Mouse (Mus musculus): ENCODE measurements at regions not wholly inside any gene's neighbourhood (a gene's known extent, or its start where the extent isn't known, plus 50 kb on each side); places are given as distances from the start of the nearest gene placed in this dataset.
"Not testable (repeated sequence)": the region's sequence is repeated elsewhere in the genome, so short reads cannot be mapped to it uniquely, and the experiment has no call there.

DNA sequence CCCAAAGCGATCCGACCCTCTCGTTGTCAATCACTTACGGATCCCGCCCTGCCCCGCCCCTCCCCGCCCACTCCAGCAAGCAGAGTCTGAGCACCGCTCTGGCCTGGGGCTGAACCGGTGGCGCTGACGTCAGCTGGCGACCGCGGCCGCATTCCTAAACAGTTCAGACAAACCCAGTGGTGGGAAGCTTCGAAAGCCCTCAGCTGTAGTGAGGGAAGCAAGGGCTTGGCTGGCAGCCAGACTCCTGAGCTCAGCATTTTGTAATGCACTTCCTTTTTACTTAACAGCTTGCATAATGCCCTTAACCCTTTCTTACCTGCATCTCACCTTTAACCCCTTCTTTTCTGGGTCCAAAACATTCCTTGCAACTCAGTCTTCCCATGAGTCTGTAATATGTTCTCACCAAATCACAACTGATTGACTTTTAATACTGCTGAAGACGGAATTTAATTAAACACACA is 213.0 kb upstream of the Smim15 start:
- DNase-seq (ENCODE audit: low spot score), result peak; percentile 92

DNA sequence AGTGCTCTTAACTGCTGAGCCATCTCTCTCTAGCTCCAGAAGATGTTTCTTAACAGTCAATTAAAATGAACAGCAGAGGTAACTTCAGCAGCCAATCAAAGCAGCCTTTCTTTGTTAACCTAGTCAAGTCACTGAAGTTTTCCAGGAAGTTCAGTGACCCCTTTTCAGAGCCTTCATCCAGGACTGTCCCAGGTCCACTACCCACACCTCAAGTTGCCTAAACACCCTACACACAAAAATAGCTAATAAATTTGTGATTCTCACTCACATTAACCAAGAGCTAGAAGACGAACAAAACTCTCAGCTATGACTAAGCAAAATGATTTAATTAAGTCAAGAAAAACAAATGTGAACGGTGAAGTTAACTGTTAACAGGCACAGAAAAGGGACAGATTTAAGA is 214.0 kb upstream of the Smim15 start:
- no peak for DNase-seq (ENCODE audit: low spot score)

DNA sequence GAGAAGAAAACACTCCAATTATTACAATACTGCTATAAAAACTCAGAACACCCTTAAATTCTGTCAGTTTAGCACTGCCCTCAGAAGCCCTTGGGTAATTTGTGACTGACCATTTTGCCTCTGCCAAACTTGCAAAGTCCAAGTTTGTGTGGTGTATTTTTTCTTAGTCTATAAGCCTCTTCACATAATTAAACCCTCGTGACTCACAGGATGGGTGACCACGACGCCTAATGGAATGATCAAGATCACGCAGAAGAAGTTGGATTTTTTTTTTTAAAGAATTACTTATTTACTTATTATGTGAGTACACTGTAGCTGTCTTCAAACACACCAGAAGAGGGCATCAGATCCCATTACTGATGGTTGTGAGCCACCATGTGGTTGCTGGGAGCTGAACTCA is 214.4 kb upstream of the Smim15 start:
- DNase-seq (ENCODE audit: low spot score), result no peak

DNA sequence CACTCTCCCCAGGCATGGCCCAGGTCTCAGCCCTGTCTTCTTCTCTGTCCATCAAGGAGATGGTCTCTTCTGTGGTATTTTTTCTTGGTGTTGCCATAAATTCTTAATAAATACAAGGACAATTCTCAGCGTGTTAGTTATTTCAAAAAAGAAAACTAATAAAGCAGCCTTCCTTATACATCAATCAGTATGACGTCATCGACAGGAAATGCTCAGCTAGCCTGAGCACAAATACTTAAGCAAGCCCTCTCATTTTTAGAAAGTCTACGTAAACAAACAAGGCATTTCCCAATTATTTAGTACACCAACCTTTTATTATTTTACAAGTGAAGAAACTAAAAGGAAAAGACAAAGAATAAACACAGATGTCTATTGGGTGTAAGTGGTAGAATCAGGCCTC is 218.6 kb upstream of the Smim15 start:
- DNase-seq (ENCODE audit: low spot score), result no peak

DNA sequence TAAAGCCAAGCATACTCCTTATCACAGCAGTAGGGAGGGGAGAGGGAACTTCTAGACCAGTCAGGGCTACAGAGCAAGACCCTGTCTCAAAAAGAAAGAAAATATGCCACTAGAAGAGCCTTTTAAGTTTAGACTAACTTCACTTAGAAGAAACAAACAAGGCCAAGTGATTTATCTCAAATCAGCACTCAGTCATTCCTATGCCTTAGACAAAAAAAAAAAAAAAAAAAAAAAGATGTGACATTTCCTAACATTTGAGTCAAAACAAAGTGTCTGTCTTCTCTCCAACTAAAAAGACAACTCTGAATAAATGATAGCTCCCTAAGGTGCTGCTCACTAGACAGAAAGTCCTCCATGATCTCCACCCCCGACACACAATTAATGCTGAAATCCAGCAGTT is 220.9 kb upstream of the Smim15 start:
- DNase-seq (ENCODE audit: low spot score), result no peak

DNA sequence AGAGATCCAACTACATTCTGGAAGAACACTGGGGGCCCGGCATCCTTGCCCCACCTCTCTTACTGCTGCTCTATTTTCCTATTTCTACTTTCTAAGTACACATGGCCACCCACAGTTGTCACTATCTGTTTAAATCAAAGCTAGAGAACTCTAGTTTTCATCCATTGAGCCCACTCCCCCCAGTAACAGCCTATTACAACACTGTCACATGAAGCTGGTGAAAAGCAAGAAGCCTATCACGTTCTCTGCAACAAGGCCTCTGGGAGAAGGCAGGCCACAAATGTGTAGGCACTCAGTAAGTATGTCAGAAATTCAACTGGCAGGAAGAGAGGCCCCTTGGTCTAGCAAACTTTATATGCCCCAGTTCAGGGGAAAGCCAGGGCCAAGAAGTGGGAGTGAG is 222.0 kb upstream of the Smim15 start:
- DNase-seq (ENCODE audit: low spot score), result no peak

DNA sequence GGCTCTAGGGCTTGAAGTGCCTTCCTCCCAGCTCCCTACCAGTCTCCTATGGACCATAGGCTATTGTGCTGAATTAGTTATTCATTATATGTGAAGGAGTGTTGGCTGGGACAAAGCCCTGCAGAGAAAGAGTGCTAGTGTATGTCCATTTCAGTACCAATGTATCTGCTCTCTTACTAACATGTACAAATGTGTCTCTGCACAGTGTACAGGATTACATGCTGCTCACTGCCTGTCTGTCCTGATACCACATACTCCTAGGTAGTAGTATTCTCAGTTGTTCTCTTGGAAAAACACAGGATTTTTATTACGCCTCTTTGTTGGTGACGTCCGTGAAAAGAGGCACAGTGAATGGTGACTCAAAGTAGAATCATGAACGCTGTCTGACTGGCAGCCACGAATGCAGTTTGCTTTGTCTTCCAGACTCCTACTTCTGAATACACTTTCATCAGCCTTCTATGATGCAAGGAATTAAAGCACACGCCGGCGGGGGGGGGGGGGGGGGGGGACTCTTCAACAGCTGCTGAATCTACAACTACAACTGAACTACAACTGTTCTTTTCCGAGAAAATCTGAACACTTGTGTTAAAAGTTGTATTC is 230.6 kb upstream of the Smim15 start:
- DNase-seq (ENCODE audit: low spot score), result no peak

DNA sequence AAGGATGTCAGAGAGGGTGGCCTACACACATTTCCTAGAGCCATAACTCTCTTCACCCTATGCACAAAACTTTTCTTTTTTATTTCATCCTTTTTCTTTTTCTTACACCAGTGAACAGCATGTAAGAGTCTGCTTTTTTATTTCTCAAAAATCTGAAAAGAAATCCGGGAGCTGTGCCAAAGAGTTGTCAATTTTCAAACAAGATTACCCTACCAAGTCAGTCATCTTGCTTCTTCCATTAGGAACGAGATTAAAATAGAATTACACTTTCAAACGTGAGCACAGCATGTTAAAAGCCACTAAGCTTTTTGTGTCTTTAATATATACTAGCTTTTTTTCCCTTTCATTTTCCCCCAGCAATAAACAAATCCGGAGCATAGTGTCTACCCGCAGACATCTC is 232.2 kb upstream of the Smim15 start:
- DNase-seq (ENCODE audit: low spot score), result no peak

DNA sequence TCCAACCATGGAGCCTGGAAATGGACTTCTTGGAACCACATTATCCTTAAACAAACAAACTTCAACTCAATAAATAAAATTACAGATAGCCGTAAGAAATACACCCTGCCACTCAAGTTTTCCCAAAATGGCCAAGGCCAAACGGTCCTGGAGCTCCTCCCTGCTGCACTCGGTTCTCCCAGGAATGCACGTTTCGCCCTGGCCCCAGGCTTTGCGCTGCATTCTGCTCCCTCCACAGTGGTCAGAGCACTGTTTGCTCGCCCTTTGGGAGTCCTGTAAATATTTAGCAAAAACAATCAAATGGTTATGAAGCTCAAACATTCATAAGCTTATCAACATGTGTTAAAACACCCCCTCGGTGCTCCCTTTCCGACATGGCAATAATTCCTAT is 233.4 kb upstream of the Smim15 start:
- DNase-seq (ENCODE audit: low spot score), result no peak

DNA sequence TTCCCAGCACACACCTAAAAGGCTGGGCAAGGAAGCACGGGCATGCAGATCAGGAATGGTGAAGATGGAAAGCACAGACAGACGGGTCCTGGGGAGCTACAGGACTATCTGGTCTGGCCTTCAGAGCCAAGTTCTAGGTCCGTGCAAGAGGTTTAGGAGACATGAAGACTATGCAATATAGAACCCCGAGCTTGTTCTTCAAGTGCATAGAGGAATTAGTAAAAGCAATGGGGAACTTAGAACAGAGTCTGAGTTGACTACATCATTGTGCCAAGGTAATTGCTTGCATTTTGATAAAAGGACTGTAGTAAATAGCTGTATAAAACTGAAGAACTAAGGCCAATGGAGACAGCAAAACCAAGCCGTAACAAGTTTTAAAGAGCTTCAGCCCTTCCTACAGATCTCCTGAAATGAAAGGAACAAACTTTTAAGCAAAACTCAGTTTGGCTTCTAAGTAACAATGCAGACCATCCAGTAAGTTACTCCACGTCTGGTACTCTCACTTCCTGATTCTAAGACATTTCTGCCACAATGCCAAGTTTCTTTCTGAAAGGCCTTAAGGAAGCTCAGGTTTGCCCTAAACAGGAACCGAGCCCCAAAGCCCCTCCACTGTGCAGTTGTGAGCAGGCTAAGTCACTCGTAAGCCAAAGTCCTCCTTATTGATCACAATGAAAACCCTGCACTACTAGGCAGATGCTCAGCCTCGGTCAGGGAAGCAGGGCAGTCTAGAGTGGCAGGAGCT is 234.0 kb upstream of the Smim15 start:
- no peak for DNase-seq (ENCODE audit: low spot score)

DNA sequence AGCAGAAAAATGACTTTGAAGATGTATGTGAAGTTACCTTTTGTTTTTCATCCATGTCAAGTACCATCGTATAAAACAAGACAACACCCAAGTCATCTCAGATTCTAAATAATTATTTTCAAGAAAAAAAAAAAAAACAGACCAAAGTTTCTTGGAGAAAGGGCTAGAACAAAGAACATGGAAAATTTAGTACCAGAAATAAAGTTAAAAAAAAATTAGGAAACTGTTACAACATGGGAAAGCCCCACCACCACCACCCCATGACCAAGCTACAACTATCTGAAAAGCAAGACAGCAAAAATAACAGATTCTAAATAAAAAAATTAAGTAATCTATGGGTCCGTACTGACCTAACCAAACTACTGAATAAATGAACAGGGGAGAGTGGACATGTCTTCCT is 235.3 kb upstream of the Smim15 start:
- no peak for DNase-seq (ENCODE audit: low spot score)

DNA sequence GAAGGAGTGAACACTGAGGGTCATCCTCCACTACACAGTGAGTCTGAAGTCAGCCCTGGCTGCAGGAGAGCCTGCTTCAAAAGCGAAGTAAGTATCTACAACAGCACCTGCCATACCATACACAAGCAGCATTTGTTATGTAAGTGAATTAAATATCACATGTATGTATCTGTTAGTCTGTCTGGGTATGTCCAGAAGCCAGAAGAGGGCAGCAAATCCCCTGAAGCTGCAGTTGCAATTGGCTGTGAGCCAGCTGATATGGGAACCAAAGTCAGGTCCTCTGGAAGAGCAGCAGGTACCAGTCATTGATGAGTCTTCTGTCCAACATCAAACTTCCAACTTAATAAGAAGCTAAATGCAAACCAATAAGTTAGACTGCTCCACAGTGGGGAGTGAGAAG is 239.8 kb upstream of the Smim15 start:
- no peak for DNase-seq (ENCODE audit: low spot score)

DNA sequence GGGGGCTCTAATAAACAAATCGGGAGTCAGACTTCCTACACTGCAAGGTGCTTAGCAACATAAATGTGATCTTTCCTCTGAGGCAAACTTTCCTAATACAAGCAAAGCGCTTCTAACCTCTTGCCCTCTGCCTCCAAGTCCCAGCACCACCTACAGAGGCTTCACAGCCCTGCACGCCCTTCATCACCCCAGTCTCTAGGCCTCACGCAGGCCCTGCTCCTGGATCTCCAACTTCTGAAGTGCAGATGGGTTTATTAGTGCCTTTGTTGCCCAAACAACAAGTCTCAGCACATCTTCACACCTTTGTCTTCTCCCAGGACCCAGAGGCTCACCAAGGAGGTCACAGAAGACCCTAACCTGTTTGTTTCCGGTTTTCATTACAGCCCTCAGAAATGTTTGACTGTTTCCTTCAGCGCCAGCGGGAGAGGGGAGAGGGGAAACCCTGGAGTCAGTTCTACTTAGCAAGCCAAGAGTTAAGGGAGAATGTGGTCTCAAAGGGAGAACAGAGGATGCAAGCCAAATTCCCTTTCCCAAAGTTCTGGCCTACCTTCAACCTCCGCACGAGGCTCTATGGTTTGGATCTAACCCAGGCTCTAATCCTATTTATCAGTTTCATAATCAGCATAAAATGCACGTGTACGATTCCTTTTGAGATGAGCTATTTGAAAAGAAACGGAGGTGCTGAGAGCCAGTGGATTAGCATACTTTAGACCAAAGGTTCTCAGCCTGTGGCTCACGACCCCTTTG is 244.9 kb upstream of the Smim15 start:
- no peak for DNase-seq (ENCODE audit: low spot score)

DNA sequence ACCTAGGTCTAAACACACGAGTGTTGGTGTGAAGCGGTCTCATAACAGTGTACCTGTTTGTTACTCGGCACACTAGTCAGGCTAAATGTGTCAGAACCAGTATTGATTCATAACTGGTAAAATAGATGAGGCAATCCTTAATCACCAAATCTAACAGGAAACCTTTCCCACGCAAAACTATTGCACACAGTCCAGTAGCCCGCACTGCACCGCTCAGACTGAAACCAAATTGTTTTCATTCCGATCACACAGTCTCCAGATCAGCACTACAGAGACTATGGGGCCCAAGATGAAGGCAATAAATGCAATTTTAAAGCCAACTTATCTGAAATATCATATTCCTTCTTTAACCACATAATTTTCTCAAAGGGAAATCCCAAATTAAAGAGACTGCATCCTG is 246.1 kb upstream of the Smim15 start:
- no peak for DNase-seq (ENCODE audit: low spot score)

DNA sequence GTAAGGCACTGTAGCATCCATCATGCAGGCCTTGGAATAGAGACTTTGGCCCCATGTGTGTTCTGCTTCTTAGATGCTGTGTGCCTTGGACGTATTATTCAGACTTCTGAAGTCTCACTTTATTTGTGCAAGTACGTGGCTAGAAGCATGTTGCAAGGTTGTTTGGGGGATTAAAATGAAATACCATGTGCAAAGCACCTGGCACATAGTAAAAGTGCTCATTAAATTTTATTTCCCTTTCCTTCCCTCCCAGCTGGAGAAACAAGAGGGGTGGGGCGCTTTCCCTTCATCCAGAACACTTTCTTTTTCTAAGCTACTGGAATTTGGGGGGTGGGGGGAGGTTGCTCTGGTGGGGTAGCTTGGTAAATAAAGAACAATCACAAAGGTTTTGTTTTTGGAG is 248.7 kb upstream of the Smim15 start:
- DNase-seq (ENCODE audit: low spot score), result no peak

DNA sequence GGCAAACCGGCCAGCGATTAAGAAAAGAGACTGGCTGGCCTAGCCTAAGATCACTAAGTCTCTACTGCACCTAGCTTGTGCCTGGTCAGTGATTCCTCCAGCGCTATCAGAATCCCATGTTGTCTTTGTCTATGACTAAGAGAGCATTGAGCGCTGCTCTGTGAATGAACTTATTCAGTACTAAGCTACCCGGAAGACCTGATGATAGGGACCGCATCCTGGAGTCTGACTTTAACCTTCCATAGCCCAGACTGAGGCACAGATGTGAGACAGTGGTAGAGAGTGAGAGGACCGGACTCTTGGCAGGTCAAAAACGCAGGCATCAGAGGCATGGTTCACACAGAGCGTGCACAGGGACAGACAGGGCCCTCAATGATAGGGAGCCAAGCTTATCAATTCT is 252.5 kb upstream of the Smim15 start:
- no peak for DNase-seq (ENCODE audit: low spot score)

DNA sequence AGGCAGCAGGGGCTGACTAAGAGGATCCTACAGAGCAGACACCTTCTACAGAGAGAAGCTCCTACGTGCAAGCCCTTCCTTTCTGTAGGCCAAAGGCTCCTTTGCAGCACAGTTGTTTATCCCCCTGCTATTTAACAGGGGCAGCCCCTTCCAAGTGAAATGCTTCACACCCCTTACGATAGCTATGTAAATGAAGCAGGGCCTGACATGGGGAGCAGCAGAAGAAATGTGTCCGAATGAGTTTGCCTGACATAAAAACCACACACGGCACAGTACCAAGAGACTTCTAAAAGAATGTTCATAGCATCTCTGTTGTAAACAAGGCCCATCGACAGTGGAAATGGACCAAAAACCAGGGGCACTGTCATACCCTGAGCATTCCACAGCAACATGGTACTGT is 259.3 kb upstream of the Smim15 start:
- DNase-seq (ENCODE audit: low spot score), result no peak

DNA sequence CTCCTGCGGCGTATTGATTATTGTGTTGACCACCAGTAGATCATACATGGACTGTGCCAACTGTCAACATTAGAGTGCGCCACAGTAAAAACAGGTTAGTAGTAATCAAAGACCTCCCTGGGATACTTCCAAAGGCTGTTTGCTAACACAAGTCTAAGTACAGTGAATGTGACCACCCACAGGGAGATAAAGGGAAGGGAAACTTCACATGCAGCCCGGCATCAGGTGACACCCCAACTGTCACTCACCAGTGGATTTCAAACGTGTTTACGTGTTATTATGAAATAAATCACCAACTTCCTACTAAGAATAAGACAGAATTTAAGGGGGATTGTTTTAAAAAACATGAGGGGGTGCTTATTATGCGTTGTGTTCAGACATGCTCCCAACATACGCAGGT is 262.5 kb upstream of the Smim15 start:
- no peak for DNase-seq (ENCODE audit: low spot score)

DNA sequence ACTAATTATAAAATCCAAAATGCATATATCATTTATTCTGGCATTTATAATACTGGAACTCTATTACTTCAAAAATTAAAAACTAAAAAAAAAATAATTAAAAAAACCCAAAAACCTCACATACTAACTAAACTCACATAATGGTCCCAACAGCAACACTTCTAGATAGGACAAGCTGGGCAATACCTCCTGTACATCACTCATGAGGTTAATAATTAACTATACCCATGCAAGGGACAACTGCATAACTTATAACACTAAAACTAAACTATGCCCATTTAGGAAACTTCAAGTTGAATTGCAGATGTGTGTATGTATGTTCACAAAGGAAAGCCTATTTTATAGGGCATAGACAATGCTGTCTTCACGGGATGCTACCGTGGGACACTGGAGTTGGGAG is 263.0 kb upstream of the Smim15 start:
- DNase-seq (ENCODE audit: low spot score), result no peak

DNA sequence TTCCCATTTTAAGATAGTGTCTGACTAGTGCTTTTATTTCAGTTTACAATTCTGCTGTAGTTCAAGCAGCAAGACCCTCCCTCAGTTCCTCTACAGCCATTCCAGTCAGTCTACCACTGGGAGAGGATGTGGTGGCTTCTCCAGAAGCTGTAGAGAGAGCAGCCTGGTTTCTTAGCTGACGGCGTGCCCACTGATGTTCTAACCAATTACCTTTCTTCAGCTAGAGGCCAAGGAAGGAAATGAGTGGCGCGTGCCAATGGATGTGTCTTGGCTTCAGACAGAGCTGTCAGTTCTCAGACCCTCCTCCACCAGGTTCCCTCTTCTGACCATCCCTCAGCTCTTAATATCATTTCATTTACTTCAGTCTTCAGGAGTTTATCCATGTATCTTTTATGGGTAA is 264.7 kb upstream of the Smim15 start:
- no peak for DNase-seq (ENCODE audit: low spot score)

DNA sequence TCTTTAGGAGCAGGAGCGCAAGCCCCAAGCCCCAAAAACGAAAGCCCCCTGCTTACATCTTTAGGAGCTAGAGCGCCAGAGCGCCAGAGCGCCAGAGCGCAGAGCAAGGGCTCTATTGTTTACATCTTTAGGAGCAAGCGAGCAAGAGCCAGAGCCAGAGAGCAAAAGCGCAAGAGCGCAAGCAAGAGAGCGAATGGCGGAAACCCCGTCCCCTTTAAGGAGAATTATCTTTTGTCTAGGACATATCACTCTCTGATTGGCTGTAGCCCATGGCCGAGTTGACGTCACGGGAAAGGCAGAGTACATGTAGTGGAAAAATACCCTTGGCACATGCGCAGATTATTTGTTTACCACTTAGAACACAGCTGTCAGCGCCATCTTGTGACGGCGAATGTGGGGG is 269.7 kb upstream of the Smim15 start:
- DNase-seq (ENCODE audit: low spot score), result not testable (repeated sequence)

DNA sequence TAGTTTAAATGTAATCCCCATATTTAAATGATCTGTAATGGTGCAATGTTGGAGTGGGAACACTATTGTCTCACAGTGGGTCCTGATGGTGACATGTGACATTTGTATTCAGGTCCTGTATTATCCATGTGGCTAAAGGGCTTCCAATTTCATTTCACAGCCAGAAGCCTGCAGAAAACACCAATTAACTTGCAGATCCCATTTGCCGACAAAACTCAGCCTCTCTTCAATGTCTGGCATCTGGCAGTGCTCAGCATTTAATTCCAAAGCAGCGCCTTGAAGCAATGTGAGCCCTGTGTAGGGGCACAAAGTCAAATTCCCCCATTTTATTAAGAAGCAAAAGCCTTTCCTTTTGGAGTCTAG is 277.0 kb upstream of the Smim15 start:
- DNase-seq (ENCODE audit: low spot score), result no peak
